Mouse (Mus musculus) spleen, adult 18-20 months (tissue): ENCODE results near the gene Smpd4.
A peak's percentile ranks its signal among the peaks of the same experiment; 100 is the strongest.

Source experiments
- DNase-seq, 2 experiments: peaks; one replicate each; pipeline ENCODE4 v3.0.0; 2022; ENCODE audit warnings: mixed read lengths in 2 of 2

Smpd4 gene

DNA sequence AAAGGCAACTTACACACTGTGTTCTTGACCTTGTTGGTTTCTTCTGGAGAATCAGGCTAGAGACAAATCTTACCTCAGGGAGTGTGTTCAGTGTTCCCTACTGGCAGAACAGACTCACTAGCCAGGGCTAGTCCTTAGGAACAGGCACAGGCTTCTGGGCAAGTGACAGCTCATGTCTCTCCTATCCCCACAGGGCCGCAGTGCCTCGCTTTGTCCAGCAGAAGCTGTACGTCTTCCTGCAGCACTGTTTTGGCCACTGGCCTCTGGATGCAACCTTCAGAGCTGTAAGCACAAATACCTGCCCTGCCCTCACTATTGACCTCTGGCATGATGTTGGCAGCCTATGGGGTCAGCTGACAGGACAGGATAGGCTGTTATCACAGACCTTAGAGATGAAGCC, 19.9 kb downstream of the Smpd4 start:
- DNase-seq: no peak

- no peak for DNase-seq
These were observed 20.8 kb downstream of the Smpd4 start for GRCm38 (mm10) chr16:17639951-17640350.

DNA sequence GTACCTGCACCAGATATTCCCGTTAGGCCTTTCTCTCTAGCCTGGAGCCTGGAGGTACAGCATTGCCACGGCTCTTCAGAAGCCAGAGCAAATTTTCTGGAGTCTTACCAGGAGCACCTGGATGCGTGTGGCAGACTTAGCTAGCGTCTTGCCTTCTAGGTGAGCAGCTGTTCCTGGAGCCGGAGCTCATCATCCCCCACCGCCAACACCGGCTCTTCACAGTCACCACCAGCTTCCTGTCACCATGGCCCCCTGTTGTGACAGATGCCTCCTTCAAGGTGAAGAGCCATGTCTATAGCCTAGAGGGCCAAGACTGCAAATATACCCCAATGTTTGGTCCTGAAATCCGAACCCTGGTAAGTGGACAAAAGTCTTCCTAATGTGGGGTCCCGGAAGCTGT, 21.6 kb downstream of the Smpd4 start:
- no peak for DNase-seq

DNA sequence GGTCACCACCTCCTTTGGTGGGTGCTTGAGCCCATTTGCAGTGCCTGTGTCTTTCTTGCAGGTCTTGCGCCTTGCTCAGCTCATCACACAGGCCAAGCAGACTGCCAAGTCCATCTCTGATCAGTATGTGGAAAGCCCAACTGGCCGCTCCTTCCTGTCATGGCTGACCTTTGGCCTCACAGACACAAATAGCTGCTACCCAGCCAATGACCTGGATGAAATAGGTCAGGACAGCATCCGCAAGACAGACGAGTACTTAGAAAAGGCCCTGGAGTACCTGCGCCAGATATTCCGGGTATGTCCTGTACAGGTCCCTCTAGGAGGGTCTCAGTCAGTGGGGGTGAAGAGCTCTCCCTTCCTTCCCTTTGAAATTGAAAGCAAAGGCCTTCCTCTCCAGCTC, 22.1 kb downstream of the Smpd4 start:
- no peak for DNase-seq

DNA sequence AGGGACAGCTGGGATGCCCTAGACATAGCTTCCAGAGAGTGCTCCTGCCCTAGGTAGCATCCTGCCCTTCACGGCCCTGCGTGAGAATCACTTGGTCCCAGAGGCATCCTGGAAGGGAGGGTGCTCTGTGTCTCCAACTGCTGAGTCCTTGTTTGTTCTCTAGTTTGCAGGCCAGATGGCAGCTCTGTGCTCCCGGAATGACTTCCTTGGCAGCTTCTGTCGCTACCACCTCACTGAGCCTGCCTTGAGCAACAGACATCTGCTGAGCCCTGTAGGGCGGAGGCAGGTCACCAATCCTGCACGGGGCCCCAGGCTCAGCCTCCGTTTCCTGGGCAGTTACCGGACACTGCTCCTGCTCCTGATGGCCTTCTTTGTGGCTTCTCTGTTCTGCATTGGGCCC, 23.2 kb downstream of the Smpd4 start:
- no peak for DNase-seq

DNA sequence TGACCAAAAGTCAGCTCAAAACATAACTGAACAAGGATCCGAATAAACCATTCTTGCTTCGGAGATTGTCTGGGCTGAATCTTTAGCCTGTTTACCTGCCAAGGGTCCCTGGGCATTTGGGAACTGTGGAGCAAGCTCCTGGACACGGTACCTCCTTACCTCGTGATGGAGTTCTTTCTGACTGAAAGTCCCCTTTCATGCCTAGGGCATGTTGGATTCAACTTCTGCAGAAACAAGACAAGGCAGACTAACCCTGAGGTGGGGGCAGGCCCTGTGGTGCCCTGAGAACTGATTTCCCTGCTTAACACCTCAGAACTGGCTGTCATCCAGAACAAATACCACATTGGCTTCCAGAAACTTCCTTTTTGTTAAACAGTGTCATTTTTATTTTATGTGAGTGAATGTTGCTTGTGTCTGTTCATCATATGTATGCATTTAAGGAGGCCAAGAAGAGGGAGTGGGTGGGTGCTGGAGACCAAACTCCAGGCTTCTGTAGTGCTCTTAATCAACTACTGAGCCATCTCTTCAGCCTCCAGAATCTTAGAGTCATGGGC, 24.4 kb downstream of the Smpd4 start:
- no peak for DNase-seq

DNA sequence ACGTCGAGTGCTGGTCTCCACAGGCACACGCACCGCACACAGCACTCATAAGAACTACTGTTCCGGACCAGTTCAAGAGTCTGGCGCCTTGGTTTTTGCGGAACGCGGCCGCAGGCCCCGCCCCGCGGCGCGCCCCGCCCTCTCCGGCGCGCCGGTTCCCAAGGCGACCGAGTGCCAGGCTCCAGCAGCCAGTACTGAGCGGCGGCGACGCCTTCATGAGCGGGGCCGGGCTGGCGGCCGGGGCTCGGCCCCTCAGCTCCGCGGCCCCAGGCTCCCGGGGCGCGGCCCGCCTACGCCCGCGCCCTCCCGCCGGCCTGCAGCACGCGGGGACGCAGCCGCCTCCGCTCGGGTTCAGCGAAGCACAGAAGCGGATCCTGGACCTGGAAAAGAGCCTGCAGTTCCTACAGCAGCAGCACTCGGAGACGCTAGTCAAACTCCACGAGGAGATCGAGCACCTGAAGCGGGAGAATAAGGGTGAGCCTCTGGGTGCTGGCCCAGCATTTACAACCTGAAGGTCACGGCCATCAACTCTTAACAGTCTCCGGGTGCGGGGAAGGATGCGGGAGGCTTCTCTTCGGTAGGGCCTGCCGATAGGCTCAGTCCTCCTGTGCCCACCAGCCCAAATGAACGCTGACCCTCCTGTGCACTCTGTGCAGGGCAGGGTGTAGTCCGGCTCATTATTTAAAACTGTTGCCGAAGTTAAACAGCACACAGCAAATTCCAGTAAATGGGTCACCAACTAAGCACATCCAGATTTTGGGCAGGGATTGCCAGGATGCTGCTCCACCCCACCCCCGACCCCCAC, 27.4 kb downstream of the Smpd4 start, which contains the start of gene Ccdc74a:
Gene Ccdc74a, plus strand, starts transcription at position 161 of the 805 bp plus-strand sequence.
- DNase-seq: peak; percentile 66 to 73

GRCm38 (mm10) chr16:17647156-17647555, 28.0 kb downstream of the Smpd4 start:
- DNase-seq: no peak

GRCm38 (mm10) chr16:17647566-17648340, 28.6 kb downstream of the Smpd4 start:
- DNase-seq: no peak

GRCm38 (mm10) chr16:17649925-17650605, 30.9 kb downstream of the Smpd4 start:
- no peak for DNase-seq

GRCm38 (mm10) chr16:17650711-17651110, 31.6 kb downstream of the Smpd4 start:
- no peak for DNase-seq

- no peak for DNase-seq
These were observed 33.5 kb downstream of the Smpd4 start for GRCm38 (mm10) chr16:17652607-17653006.

- no peak for DNase-seq
These were observed 34.4 kb downstream of the Smpd4 start for GRCm38 (mm10) chr16:17653601-17654000.

GRCm38 (mm10) chr16:17654188-17654795, 35.1 kb downstream of the Smpd4 start:
- DNase-seq: no peak

- DNase-seq: no peak
These were observed 37.2 kb downstream of the Smpd4 start for GRCm38 (mm10) chr16:17656212-17656871.

- no peak for DNase-seq
These were observed 46.4 kb downstream of the Smpd4 start for GRCm38 (mm10) chr16:17665568-17665967.

DNA sequence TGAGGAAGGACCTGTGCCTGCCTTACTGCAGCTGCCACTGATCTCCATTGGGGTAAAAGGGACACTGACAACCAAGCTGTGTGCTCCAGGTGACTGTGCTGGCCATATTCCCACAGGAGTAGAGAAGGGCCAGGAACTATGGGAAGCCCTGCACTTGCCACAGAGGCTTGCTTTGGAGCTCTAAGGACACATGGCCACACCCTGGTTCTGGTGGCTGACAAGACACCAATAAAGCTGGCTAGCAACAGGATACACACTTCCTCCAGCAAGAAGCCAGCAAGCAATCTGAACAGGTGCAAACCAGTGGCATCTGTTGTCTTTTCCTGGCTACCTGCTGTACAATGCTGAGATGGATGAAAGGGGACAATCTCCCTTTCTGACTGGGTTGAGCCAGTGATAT, 50.7 kb downstream of the Smpd4 start:
- no peak for DNase-seq
